Mouse (Mus musculus) embryonic facial prominence, embryonic 15.5 days (tissue): ENCODE results near the gene Osbpl6. TPM values are rescaled to one million over a fixed set of nuclear protein-coding genes. Genes with fewer than 3 reads are reported as not detected.

Experiments used
- ATAC-seq: fragments of 200-750 bp; cut with Nextera tagmentation; 2 replicates; pipeline ENCODE4 v1.8.0; 2017; ENCODE audit warnings: low read depth, moderate TSS enrichment; ENCODE audit not compliant: insufficient number of reproducible peaks, low FRiP score, low TSS enrichment
- H3K27ac ChIP-seq: fragments of 300-500 bp; sonication (generic); replicated peaks from 2 replicates; pipeline ENCODE4 v1.5.1; 2015; ENCODE audit warnings: mild to moderate bottlenecking, inconsistent platforms
- H3K27me3 ChIP-seq: fragments of 300-500 bp; sonication (generic); 2 replicates; pipeline ENCODE4 v1.6.1; 2015; ENCODE audit warnings: inconsistent platforms
- H3K36me3 ChIP-seq: fragments of 300-500 bp; sonication (generic); 2 replicates; pipeline ENCODE4 v1.6.1; 2015; ENCODE audit warnings: mild to moderate bottlenecking, inconsistent platforms
- H3K4me1 ChIP-seq: fragments of 300-500 bp; sonication (generic); 2 replicates; pipeline ENCODE4 v1.6.1; 2015; ENCODE audit warnings: inconsistent platforms
- H3K4me2 ChIP-seq: fragments of 300-500 bp; sonication (generic); replicated peaks from 2 replicates; pipeline ENCODE4 v1.6.1; 2015; ENCODE audit warnings: mild to moderate bottlenecking, inconsistent platforms
- H3K4me3 ChIP-seq: fragments of 300-500 bp; sonication (generic); replicated peaks from 2 replicates; pipeline ENCODE4 v1.5.1; 2015; ENCODE audit warnings: mild to moderate bottlenecking, inconsistent platforms
- H3K9ac ChIP-seq: fragments of 300-500 bp; sonication (generic); 2 replicates; pipeline ENCODE4 v1.6.1; 2015; ENCODE audit warnings: inconsistent platforms
- H3K9me3 ChIP-seq: fragments of 300-500 bp; sonication (generic); replicated peaks from 2 replicates; pipeline ENCODE4 v1.6.1; 2016; ENCODE audit warnings: inconsistent platforms
- WGBS: fragments of 180-500 bp; shearing (Covaris S2); methylation state at CpG from one replicate; pipeline ENCODE4 v1.1.7; 2015; 5-methylcytosine and 5-hydroxymethylcytosine counted together
- polyA plus RNA-seq: library from polyadenylated mRNA; unstranded; fragments of >200 nt; fragmentation: Nextera tagmentation; extraction: Ambion mirVana; gene quantifications from 2 replicates; pipeline ENCODE4 v1.2.1, GENCODE M21; 2015

Gene Osbpl6
- polyA plus RNA-seq, 1 experiment from 2014 or later: 15.1 TPM

GRCm38 (mm10) chr2:76426816-76427215 is 20.5 kb downstream of the Osbpl6 start:
- no peak overlapping the region for H3K27ac ChIP-seq
- no peak for ATAC-seq
- no peaks in the 10 kb centered on the region for H3K4me1 ChIP-seq
- no peaks in the 10 kb centered on the region for H3K36me3 ChIP-seq
- H3K9me3 ChIP-seq: no peaks in the 10 kb centered on the region
- H3K9ac ChIP-seq: no peak overlapping the region
- no peak overlapping the region for H3K4me3 ChIP-seq
- no peaks in the 10 kb centered on the region for H3K27me3 ChIP-seq
- no peak overlapping the region for H3K4me2 ChIP-seq
- WGBS: 53% methylated on average over 3 of the region's 3 CpGs

DNA sequence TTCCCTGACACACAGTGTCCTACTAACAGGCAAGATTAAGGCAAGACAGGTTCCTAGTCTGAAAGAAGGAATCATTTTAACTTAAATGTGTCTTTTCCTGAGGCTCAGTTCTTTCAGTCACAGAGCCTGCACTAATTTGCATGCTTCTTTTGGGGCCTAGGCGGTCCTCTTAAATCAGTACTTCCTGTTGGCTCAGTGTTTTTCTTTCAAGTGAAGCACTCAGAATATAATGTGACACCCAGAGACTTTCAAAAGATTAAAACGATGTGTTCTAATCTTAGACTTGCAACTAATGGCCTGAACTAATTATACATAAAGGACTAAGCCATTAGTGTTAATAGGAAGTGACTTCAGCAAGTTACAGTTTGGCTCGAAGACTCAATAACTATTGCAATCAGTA is 23.0 kb downstream of the Osbpl6 start:
- Histone ChIP-seq H3K36me3 (no peaks in the 10 kb centered on the region), H3K27me3 (no peaks in the 10 kb centered on the region), H3K9me3 (no peaks in the 10 kb centered on the region), H3K27ac (no peak overlapping the region), H3K4me2 (no peak overlapping the region), H3K9ac (no peak overlapping the region), H3K4me1 (no peaks in the 10 kb centered on the region), H3K4me3 (no peak overlapping the region)
- WGBS: 28% methylated on average over 3 of the region's 3 CpGs
- no peak for ATAC-seq

GRCm38 (mm10) chr2:76429855-76430254 is 23.5 kb downstream of the Osbpl6 start:
- H3K27me3 ChIP-seq: no peaks in the 10 kb centered on the region
- no peak overlapping the region for H3K4me2 ChIP-seq
- no peaks in the 10 kb centered on the region for H3K36me3 ChIP-seq
- no peak overlapping the region for H3K9ac ChIP-seq
- H3K27ac ChIP-seq: no peak overlapping the region
- whole genome bisulfite sequencing: 76% methylated on average over 5 of the region's 5 CpGs
- H3K4me1 ChIP-seq: no peaks in the 10 kb centered on the region
- H3K9me3 ChIP-seq: no peaks in the 10 kb centered on the region
- no peak for ATAC-seq
- H3K4me3 ChIP-seq: no peak overlapping the region

DNA sequence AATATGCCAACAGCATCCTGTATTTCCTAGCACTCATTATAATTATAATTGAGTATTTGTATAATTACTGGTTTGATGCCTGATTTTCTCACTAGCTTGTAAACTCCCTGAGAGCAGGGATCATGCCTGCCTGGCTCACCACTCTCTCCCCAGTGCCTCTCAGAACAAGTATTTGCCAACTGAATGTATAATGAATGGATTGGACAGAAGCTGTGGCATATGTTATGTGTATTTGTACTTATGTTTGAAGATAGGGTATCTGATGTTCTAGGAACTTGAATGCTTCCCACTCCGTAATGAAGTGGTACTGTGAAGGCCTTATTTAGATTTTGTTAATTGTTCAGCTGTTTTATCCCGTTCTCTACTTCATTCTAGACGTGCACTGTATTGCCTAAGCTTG is 24.2 kb downstream of the Osbpl6 start:
- Histone ChIP-seq H3K4me2 (no peak overlapping the region), H3K4me3 (no peak overlapping the region), H3K4me1 (no peaks in the 10 kb centered on the region), H3K27me3 (no peaks in the 10 kb centered on the region), H3K9me3 (no peaks in the 10 kb centered on the region), H3K9ac (no peak overlapping the region), H3K36me3 (no peaks in the 10 kb centered on the region), H3K27ac (no peak overlapping the region)
- ATAC-seq: no peak
- 79% methylated on average over 3 of the region's 3 CpGs for WGBS

DNA sequence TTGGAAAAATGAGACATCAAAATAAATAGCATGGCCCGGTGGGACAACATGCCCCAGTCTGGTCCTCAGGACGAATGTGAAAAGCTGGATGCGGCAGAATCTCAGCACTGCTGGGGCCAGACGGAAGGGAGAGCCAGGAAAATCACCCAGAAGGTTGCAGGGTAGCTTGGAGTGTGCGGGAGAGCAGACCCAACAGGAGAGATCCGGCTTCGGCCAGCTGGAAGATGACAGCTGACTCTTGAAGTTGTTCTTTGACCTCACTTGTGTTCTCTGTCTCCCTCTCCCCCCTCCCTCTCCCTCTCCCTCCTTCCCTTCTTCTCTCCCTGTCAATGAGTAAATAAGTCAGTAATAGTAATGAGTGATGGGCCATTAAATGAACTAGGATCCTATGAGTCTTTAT is 27.9 kb downstream of the Osbpl6 start:
- H3K27ac ChIP-seq: no peak overlapping the region
- no peaks in the 10 kb centered on the region for H3K27me3 ChIP-seq
- no peak overlapping the region for H3K9ac ChIP-seq
- no peak overlapping the region for H3K4me2 ChIP-seq
- no peaks in the 10 kb centered on the region for H3K4me1 ChIP-seq
- H3K36me3 ChIP-seq: no peaks in the 10 kb centered on the region
- no peak overlapping the region for H3K4me3 ChIP-seq
- no peaks in the 10 kb centered on the region for H3K9me3 ChIP-seq
- no peak for ATAC-seq
- WGBS: 84% methylated on average over 7 of the region's 7 CpGs

- 82% methylated on average over 7 of the region's 7 CpGs for WGBS
- Histone ChIP-seq H3K4me2 (no peak overlapping the region), H3K27ac (no peak overlapping the region), H3K27me3 (no peaks in the 10 kb centered on the region), H3K4me3 (no peak overlapping the region), H3K9ac (no peak overlapping the region), H3K4me1 (no peaks in the 10 kb centered on the region), H3K36me3 (no peaks in the 10 kb centered on the region), H3K9me3 (no peaks in the 10 kb centered on the region)
- no peak for ATAC-seq
Measured at GRCm38 (mm10) chr2:76435667-76436239, 29.4 kb downstream of the Osbpl6 start.

- WGBS: 68% methylated on average over 2 of the region's 2 CpGs
- H3K9me3 ChIP-seq: no peaks in the 10 kb centered on the region
- H3K9ac ChIP-seq: no peak overlapping the region
- no peaks in the 10 kb centered on the region for H3K4me1 ChIP-seq
- no peak for ATAC-seq
- no peaks in the 10 kb centered on the region for H3K27me3 ChIP-seq
- no peak overlapping the region for H3K4me3 ChIP-seq
- H3K4me2 ChIP-seq: no peak overlapping the region
- no peak overlapping the region for H3K27ac ChIP-seq
- no peaks in the 10 kb centered on the region for H3K36me3 ChIP-seq
Measured at GRCm38 (mm10) chr2:76437372-76437771, 31.1 kb downstream of the Osbpl6 start.

- no peaks in the 10 kb centered on the region for H3K4me1 ChIP-seq
Measured at GRCm38 (mm10) chr2:76439540-76439939, 33.2 kb downstream of the Osbpl6 start.

DNA sequence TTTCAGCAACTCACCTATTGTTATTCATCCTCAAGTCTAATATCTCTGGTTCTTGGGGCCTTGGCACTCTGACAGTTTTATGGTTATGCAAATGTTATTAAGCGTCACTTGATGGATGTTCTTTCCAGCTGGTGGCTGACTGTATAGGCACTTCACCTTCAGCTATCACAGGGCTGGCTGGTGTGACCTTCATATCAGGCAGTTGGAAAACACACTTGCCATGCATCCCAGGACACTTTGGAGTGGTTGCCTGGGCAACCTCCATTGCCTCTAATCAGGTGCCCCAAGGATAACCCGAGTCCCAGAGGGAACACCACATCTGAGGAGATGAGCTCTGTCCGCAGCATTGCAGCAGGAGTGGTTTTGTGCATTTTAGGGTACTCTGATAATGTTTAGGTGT is 35.8 kb downstream of the Osbpl6 start:
- H3K36me3 ChIP-seq: no peaks in the 10 kb centered on the region
- no peak for ATAC-seq
- no peak overlapping the region for H3K4me2 ChIP-seq
- no peaks in the 10 kb centered on the region for H3K4me1 ChIP-seq
- no peak overlapping the region for H3K9ac ChIP-seq
- no peaks in the 10 kb centered on the region for H3K9me3 ChIP-seq
- no peak overlapping the region for H3K4me3 ChIP-seq
- WGBS: 62% methylated on average over 3 of the region's 3 CpGs
- no peak overlapping the region for H3K27ac ChIP-seq
- H3K27me3 ChIP-seq: no peaks in the 10 kb centered on the region

More at GRCm38 (mm10) chr2:76439540-76439939, 33.2 kb downstream of the Osbpl6 start:
- Histone ChIP-seq H3K27me3 (no peaks in the 10 kb centered on the region), H3K9ac (no peak overlapping the region), H3K36me3 (no peaks in the 10 kb centered on the region), H3K9me3 (no peaks in the 10 kb centered on the region), H3K4me3 (no peak overlapping the region), H3K27ac (no peak overlapping the region), H3K4me2 (no peak overlapping the region)
- WGBS: 45% methylated on average over 2 of the region's 2 CpGs
- no peak for ATAC-seq

- no peak for ATAC-seq
- no peaks in the 10 kb centered on the region for H3K36me3 ChIP-seq
- H3K4me1 ChIP-seq: no peaks in the 10 kb centered on the region
- H3K4me3 ChIP-seq: no peak overlapping the region
- no peaks in the 10 kb centered on the region for H3K27me3 ChIP-seq
- H3K9me3 ChIP-seq: no peaks in the 10 kb centered on the region
- WGBS: 77% methylated on average over 6 of the region's 6 CpGs
- H3K4me2 ChIP-seq: no peak overlapping the region
- no peak overlapping the region for H3K27ac ChIP-seq
- H3K9ac ChIP-seq: no peak overlapping the region
Measured at GRCm38 (mm10) chr2:76449836-76450355, 43.6 kb downstream of the Osbpl6 start.

DNA sequence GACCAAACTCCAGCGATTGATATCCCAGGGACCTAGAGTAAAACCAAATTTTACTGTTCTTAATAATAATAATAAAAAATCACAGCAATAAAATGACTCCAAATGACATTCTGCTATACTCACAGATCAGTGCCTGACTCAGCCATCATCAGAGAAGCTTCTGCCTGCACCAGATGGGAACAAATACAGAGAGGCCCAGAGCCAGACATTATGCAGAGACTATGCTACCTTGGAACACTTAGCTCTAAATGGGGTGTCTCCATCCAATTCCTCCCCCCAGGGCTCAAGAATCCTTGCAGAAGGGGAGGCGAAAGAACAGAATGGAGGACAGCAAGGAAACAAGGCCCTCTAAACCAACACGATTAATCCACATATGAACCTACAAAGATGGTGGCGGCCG is 60.4 kb downstream of the Osbpl6 start:
- H3K9me3 ChIP-seq: no peaks in the 10 kb centered on the region
- WGBS: 94% methylated on average over 5 of the region's 5 CpGs
- H3K4me2 ChIP-seq: no peak overlapping the region
- H3K4me3 ChIP-seq: no peak overlapping the region
- no peaks in the 10 kb centered on the region for H3K27me3 ChIP-seq
- no peak overlapping the region for H3K27ac ChIP-seq
- no peaks in the 10 kb centered on the region for H3K36me3 ChIP-seq
- H3K4me1 ChIP-seq: 0 out of 2 replicates have a peak, but pooled peaks cover 4% of the 10 kb centered on the region
- H3K9ac ChIP-seq: no peak overlapping the region
- no peak for ATAC-seq

- H3K9ac ChIP-seq: no peak overlapping the region
- H3K4me3 ChIP-seq: no peak overlapping the region
- WGBS: 46% methylated on average over 8 of the region's 8 CpGs
- no peak overlapping the region for H3K27ac ChIP-seq
- H3K4me1 ChIP-seq: 0 out of 2 replicates have a peak, but pooled peaks cover 4% of the 10 kb centered on the region
- ATAC-seq: no peak
- H3K4me2 ChIP-seq: no peak overlapping the region
- no peaks in the 10 kb centered on the region for H3K9me3 ChIP-seq
- H3K36me3 ChIP-seq: no peaks in the 10 kb centered on the region
- no peaks in the 10 kb centered on the region for H3K27me3 ChIP-seq
Measured at GRCm38 (mm10) chr2:76468204-76468603, 61.9 kb downstream of the Osbpl6 start.
